Mouse (Mus musculus) intestine, embryonic 14.5 days (tissue): ENCODE data around the gene Dlk1. TPM values are rescaled to one million over a fixed set of nuclear protein-coding genes. Genes with fewer than 3 reads are reported as not detected.
"Not testable (repeated sequence)": the region's sequence is repeated elsewhere in the genome, so short reads cannot be mapped to it uniquely, and the experiment has no call there.

Experiments used
- ATAC-seq: fragments of 200-750 bp; cut with Nextera tagmentation; replicated peaks from 2 replicates; pipeline ENCODE4 v1.8.0; 2017; ENCODE audit warnings: low read depth, moderate number of reproducible peaks, moderate TSS enrichment, moderate library complexity; ENCODE audit not compliant: low FRiP score, low TSS enrichment
- DNase-seq: peaks from one replicate; pipeline ENCODE4 v3.0.0-alpha.2; 2018; ENCODE audit warnings: low spot score
- H3K27ac ChIP-seq: fragments of 300-500 bp; sonication (generic); 2 replicates; pipeline ENCODE4 v1.5.1; 2014; ENCODE audit warnings: low read depth, mild to moderate bottlenecking, control low read depth
- H3K27me3 ChIP-seq: fragments of 300-500 bp; sonication (generic); replicated peaks from 2 replicates; pipeline ENCODE4 v1.6.1; 2014; ENCODE audit warnings: low read length, control low read depth; ENCODE audit not compliant: control insufficient read depth, insufficient read depth
- H3K36me3 ChIP-seq: fragments of 300-500 bp; sonication (generic); 2 replicates; pipeline ENCODE4 v1.6.1; 2014; ENCODE audit warnings: low read length, control low read depth; ENCODE audit not compliant: control insufficient read depth, insufficient read depth
- H3K4me1 ChIP-seq: fragments of 300-500 bp; sonication (generic); replicated peaks from 2 replicates; pipeline ENCODE4 v1.6.1; 2014; ENCODE audit warnings: low read length, control low read depth, mixed read lengths; ENCODE audit not compliant: control insufficient read depth, insufficient read depth
- H3K4me2 ChIP-seq: fragments of 300-500 bp; sonication (generic); 2 replicates; pipeline ENCODE4 v1.6.1; 2014; ENCODE audit warnings: low read length
- H3K4me3 ChIP-seq: fragments of 300-500 bp; sonication (generic); 2 replicates; pipeline ENCODE4 v1.5.1; 2014; ENCODE audit warnings: low read depth, low read length, control low read depth, mixed read lengths
- H3K9ac ChIP-seq: fragments of 300-500 bp; sonication (generic); 2 replicates; pipeline ENCODE4 v1.6.1; 2014; ENCODE audit warnings: mild to moderate bottlenecking, low read length
- H3K9me3 ChIP-seq: fragments of 300-500 bp; sonication (generic); 2 replicates; pipeline ENCODE4 v1.6.1; 2016; ENCODE audit warnings: low read length, control low read depth; ENCODE audit not compliant: control insufficient read depth
- WGBS: fragments of 180-500 bp; shearing (Covaris S2); extraction: QIAGEN DNeasy Blood & Tissue Kit; methylation state at CpG from one replicate; pipeline ENCODE4 v1.1.7; 2014; 5-methylcytosine and 5-hydroxymethylcytosine counted together
- polyA plus RNA-seq: library from polyadenylated mRNA; unstranded; fragments of >200 nt; fragmentation: Nextera tagmentation; extraction: Ambion mirVana; gene quantifications from 2 replicates; pipeline ENCODE4 v1.2.1, GENCODE M21; 2014

Dlk1 gene
- polyA plus RNA-seq, 1 experiment from 2014 or later: 437 TPM

DNA sequence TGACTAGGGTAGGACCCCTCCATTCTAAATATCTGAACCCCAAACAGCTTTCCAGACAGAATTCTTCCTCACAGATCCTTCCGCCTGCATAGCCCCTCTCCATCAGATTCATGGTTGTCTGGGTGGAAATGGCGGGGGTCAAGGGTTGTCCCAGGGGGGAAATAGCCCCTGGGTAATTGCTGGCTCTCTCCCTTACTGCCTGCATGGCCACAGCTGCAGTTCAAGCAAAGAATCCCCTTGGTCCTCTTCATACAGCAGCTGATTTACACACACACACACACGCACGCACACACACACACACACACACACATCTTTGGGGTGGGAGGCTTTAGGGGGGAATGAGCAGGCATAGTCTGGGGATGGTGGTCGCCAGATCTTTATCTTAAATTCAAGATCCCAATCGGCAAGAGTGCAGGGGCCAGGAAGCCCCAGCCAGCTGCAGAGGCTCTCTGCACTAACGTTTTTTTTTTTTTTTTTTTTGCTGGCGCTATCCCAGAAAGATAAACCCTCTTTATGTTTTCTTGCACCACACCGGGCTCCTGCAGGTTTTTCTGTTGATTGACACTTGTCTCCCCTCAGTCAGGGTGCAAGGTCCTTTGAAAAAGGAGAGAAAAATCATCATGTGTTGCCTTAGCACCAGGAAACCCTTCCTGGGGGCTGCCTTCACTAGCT lies 4.0 kb downstream of the Dlk1 start:
- no peak for DNase-seq
- 23% methylated on average over 9 of the region's 9 CpGs for WGBS
- H3K9me3 ChIP-seq: no peaks in the 10 kb centered on the region
- peaks cover 7% of the 10 kb centered on the region; the same call in 1 of the 2 replicates for H3K36me3 ChIP-seq
- ATAC-seq: no peak
- 0 out of 2 replicates have a peak overlapping the region, but pooled peaks have one; percentile 6 for H3K4me3 ChIP-seq
- H3K27me3 ChIP-seq: peaks cover 25% of the 10 kb centered on the region
- H3K9ac ChIP-seq: peak overlapping the region; percentile 20; the same call in 1 of the 2 replicates
- peaks cover 40% of the 10 kb centered on the region for H3K4me1 ChIP-seq
- no peak overlapping the region for H3K27ac ChIP-seq
- H3K4me2 ChIP-seq: peak overlapping the region; percentile 75

DNA sequence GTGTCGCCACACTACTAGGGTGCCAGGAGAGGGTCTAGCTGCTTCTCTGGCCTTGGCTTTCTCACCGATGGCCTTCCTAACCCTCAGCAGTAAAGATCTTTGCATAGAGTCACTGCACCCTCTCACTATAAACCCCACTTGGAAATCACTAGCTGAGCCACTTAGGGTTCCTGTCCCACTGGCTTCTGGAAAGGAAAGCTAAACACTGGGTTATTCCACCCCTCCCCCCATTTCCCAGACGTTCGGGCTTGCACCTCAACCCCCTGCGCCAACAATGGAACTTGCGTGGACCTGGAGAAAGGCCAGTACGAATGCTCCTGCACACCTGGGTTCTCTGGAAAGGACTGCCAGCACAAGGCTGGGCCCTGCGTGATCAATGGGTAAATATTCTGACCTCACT lies 5.2 kb downstream of the Dlk1 start:
- H3K27me3 ChIP-seq: peaks cover 23% of the 10 kb centered on the region
- DNase-seq (no peak), ATAC-seq (no peak)
- no peak overlapping the region for H3K4me3 ChIP-seq
- H3K9ac ChIP-seq: no peak overlapping the region
- peaks cover 7% of the 10 kb centered on the region; the same call in 1 of the 2 replicates for H3K36me3 ChIP-seq
- H3K9me3 ChIP-seq: no peaks in the 10 kb centered on the region
- H3K27ac ChIP-seq: no peak overlapping the region
- H3K4me1 ChIP-seq: peaks cover 37% of the 10 kb centered on the region
- 42% methylated on average over 8 of the region's 8 CpGs for WGBS
- H3K4me2 ChIP-seq: peak overlapping the region; percentile 75; the same call in 1 of the 2 replicates

DNA sequence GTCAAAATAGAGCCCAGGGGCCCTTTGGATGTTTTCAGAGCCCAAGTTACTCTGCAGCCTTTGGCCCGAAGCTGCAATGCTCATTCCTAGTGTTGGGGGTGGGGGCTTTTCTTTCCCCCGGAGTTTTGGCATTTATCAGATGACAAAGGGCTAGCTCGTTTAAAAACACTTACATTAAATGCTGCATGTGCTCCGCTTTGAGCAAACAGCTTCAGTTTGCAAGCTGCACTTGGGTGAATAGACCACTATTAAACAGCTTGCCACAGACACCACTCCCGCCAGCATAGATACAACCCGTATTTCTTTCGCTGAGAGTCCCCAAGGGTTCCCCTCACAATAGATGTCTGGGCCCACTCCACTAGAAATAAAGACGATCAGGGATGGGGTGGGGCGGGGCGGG lies 6.3 kb downstream of the Dlk1 start:
- Histone ChIP-seq H3K4me1 (peaks cover 34% of the 10 kb centered on the region), H3K9me3 (no peaks in the 10 kb centered on the region), H3K36me3 (peaks cover 7% of the 10 kb centered on the region; the same call in 1 of the 2 replicates), H3K9ac (no peak overlapping the region), H3K27me3 (peaks cover 14% of the 10 kb centered on the region; the same call in 1 of the 2 replicates), H3K4me2 (peak overlapping the region; percentile 18; the same call in 1 of the 2 replicates), H3K4me3 (no peak overlapping the region), H3K27ac (no peak overlapping the region)
- 30% methylated on average over 10 of the region's 10 CpGs for WGBS
- DNase-seq (no peak), ATAC-seq (no peak)

DNA sequence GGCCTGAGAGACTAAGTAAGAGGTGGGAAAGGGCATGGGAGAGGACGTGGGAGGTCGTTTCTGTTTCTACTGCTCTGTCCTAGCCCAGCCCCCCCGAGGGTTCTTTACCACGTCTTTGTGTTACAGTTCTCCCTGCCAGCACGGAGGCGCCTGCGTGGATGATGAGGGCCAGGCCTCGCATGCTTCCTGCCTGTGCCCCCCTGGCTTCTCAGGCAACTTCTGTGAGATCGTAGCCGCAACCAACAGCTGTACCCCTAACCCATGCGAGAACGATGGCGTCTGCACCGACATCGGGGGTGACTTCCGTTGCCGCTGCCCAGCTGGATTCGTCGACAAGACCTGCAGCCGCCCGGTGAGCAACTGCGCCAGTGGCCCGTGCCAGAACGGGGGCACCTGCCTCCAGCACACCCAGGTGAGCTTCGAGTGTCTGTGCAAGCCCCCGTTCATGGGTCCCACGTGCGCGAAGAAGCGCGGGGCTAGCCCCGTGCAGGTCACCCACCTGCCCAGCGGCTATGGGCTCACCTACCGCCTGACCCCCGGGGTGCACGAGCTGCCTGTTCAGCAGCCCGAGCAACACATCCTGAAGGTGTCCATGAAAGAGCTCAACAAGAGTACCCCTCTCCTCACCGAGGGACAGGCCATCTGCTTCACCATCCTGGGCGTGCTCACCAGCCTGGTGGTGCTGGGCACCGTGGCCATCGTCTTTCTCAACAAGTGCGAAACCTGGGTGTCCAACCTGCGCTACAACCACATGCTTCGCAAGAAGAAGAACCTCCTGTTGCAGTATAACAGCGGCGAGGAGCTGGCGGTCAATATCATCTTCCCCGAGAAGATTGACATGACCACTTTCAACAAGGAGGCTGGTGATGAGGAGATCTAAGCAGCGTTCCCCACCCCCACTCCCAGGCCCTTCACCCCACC lies 7.1 kb downstream of the Dlk1 start:
- Histone ChIP-seq H3K4me3 (no peak overlapping the region), H3K27ac (no peak overlapping the region), H3K9me3 (no peaks in the 10 kb centered on the region), H3K27me3 (0 out of 2 replicates have a peak, but pooled peaks cover 9% of the 10 kb centered on the region), H3K4me1 (peaks cover 33% of the 10 kb centered on the region), H3K36me3 (peaks cover 7% of the 10 kb centered on the region; the same call in 1 of the 2 replicates), H3K4me2 (peak overlapping the region; percentile 18; the same call in 1 of the 2 replicates), H3K9ac (no peak overlapping the region)
- WGBS: 42% methylated on average over 49 of the region's 49 CpGs
- ATAC-seq (no peak), DNase-seq (no peak)

DNA sequence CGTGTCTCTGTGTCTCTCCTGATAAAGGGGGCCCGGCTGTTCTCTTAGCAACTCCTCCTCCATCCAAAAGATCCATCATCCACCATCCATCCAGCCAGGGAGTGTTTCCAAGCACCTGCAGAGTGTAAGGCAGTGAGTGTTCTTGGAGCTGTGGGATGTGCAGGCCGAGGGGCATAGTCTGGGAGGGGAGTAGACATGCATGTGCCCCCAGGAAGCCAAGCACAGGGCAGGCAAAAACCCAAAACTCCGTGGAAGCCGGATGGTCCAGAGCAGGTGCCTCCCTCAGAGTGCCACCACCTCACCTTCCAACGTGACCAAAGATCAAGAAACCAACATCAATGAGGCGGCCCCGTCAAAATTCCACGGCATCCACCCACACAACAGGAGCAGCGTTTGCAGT lies 10.0 kb downstream of the Dlk1 start:
- no peak overlapping the region for H3K4me2 ChIP-seq
- no peak overlapping the region for H3K4me3 ChIP-seq
- H3K9me3 ChIP-seq: no peaks in the 10 kb centered on the region
- peaks cover 18% of the 10 kb centered on the region for H3K4me1 ChIP-seq
- WGBS: 68% methylated on average over 10 of the region's 10 CpGs
- 0 out of 2 replicates have a peak, but pooled peaks cover 9% of the 10 kb centered on the region for H3K27me3 ChIP-seq
- DNase-seq: no peak
- H3K36me3 ChIP-seq: peaks cover 7% of the 10 kb centered on the region; the same call in 1 of the 2 replicates
- no peak for ATAC-seq
- H3K9ac ChIP-seq: no peak overlapping the region
- no peak overlapping the region for H3K27ac ChIP-seq

DNA sequence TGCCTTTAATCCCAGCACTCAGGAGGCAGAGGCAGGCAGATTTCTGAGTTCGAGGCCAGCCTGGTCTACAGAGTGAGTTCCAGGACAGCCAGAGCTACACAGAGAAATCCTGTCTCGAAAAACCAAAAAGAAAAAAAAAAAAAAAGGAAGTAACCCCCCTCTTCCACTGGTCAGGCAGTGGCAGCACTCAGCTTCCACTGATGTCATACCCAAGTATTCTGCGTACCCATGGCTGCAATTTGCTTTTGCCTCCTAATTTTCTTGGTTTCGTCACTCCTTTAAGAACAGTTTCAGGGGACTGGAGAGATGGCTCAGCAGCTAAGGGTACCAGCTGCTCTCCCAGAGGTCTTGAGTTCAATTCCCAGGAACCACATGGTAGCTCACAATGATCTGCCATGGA lies 14.8 kb downstream of the Dlk1 start:
- not testable (repeated sequence) for ATAC-seq, H3K4me2 ChIP-seq, H3K27ac ChIP-seq, H3K36me3 ChIP-seq, H3K27me3 ChIP-seq, H3K9me3 ChIP-seq, H3K4me1 ChIP-seq, H3K9ac ChIP-seq, DNase-seq, H3K4me3 ChIP-seq
- WGBS: 80% methylated on average over 4 of the region's 4 CpGs

DNA sequence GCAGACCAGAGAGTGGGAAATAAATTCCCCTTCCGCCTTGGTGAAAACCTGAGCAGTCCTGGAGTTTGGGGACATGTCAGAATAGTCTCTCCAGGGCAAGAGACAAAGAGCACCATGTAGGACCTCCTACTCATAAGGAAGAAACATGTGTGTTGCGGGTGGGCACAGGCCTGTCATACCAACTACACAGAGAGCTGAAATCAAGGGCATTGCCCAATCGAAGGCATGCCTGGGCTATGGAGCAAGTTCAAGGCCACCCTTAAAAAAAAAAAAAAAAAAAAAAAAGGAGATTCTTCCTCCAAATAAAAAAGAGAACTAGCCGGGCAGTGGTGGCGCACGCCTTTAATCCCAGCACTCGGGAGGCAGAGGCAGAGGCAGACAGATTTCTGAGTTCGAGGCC lies 17.2 kb downstream of the Dlk1 start:
- Histone ChIP-seq H3K9ac (no peak overlapping the region), H3K4me2 (no peak overlapping the region), H3K9me3 (no peaks in the 10 kb centered on the region), H3K4me3 (no peak overlapping the region), H3K4me1 (peaks cover 12% of the 10 kb centered on the region), H3K27me3 (no peaks in the 10 kb centered on the region), H3K36me3 (no peaks in the 10 kb centered on the region), H3K27ac (no peak overlapping the region)
- ATAC-seq: no peak
- WGBS: 90% methylated on average over 8 of the region's 8 CpGs
- DNase-seq: no peak

DNA sequence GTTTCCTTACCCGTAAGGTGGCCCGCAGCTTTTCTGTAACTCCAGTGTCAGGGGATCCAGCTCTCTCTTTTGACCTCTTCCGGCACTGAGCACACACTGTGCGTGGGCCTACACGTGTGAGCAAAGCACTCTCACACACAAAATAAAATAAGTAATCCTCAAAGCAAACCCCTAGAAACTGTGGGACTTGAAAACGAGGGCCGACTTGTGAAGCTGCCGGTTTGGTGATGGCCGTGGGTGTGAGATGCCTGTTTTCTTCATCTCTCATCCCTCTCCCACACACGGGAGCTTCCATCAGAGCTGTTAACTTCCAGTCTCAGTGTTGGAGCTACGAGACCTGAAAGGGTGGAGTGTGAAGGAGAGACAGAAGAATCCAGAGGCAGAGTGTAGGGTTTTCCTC lies 20.0 kb downstream of the Dlk1 start:
- Histone ChIP-seq H3K9me3 (no peaks in the 10 kb centered on the region), H3K9ac (no peak overlapping the region)
- no peak for ATAC-seq

More for the DNA sequence above, 20.0 kb downstream of the Dlk1 start:
- 83% methylated on average over 11 of the region's 11 CpGs for WGBS
- Histone ChIP-seq H3K4me2 (no peak overlapping the region), H3K4me3 (no peak overlapping the region), H3K27me3 (no peaks in the 10 kb centered on the region), H3K4me1 (peaks cover 15% of the 10 kb centered on the region), H3K27ac (no peak overlapping the region), H3K36me3 (no peaks in the 10 kb centered on the region)
- no peak for DNase-seq
